Mouse (Mus musculus) CH12.LX (cell line): Measurements from ENCODE around the gene Tm4sf1. TPM values are rescaled to one million over a fixed set of nuclear protein-coding genes. Genes with fewer than 3 reads are reported as not detected.

Experiments
- DNase-seq: peaks from one replicate; pipeline ENCODE4 v3.0.0-alpha.2; 2013; ENCODE audit errors: extremely low read depth
- H3K27ac ChIP-seq: 2 replicates; pipeline ENCODE4 v1.5.1; 2012; ENCODE audit warnings: low read depth, mild to moderate bottlenecking, control low read depth, moderate library complexity; ENCODE audit not compliant: insufficient read depth
- H3K27me3 ChIP-seq: replicated peaks from 2 replicates; pipeline ENCODE3; 2012; ENCODE audit warnings: inconsistent platforms
- H3K36me3 ChIP-seq, 2 experiments: replicated peaks in 1 of 2; 2 replicates each; pipeline versions ENCODE3 to v1.6.1; 2012; ENCODE audit warnings: inconsistent platforms in 1 of 2, low read length in 1 of 2, mild to moderate bottlenecking in 1 of 2, mixed read lengths in 1 of 2, moderate library complexity in 1 of 2; ENCODE audit not compliant: control insufficient read depth in 1 of 2, insufficient read depth in 1 of 2
- H3K4me1 ChIP-seq, 2 experiments: 2 replicates each; pipeline ENCODE4 v1.6.1; 2012; ENCODE audit warnings: inconsistent platforms in 1 of 2, moderate library complexity in 1 of 2; ENCODE audit not compliant: insufficient read depth in 2 of 2, control insufficient read depth in 1 of 2
- H3K4me2 ChIP-seq: 2 replicates; pipeline ENCODE4 v1.6.1; 2012; ENCODE audit warnings: low read depth, mild to moderate bottlenecking, control low read depth; ENCODE audit not compliant: poor library complexity, insufficient read depth, severe bottlenecking
- H3K4me3 ChIP-seq, 3 experiments: fragments of 150-350 bp in 1 of 3; sonication (generic) in 1 of 3; replicated peaks in 1 of 3; 2 replicates each; pipeline versions ENCODE3 to v1.5.1; 2011 to 2012; ENCODE audit warnings: low read depth in 2 of 3, low read length in 2 of 3, mild to moderate bottlenecking in 2 of 3, moderate library complexity in 2 of 3, control low read depth in 1 of 3, improper control_type of control experiment in 1 of 3, inconsistent platforms in 1 of 3, mixed read lengths in 1 of 3; ENCODE audit not compliant: poor library complexity in 1 of 3
- H3K79me2 ChIP-seq: replicated peaks from 2 replicates; pipeline ENCODE4 v1.6.1; 2012; ENCODE audit warnings: mild to moderate bottlenecking, moderate library complexity; ENCODE audit not compliant: control insufficient read depth, poor library complexity, insufficient read depth, severe bottlenecking; ENCODE audit errors: extremely low read depth
- H3K9ac ChIP-seq: 2 replicates; pipeline ENCODE4 v1.6.1; 2012; ENCODE audit warnings: low read depth, mild to moderate bottlenecking, control low read depth, moderate library complexity; ENCODE audit not compliant: insufficient read depth
- H3K9me3 ChIP-seq: replicated peaks from 2 replicates; pipeline ENCODE3; 2012; ENCODE audit warnings: low read length, inconsistent platforms, mixed read lengths
- CHD1 ChIP-seq: IDR thresholded peaks from 2 replicates; pipeline ENCODE4 v1.6.1; 2012; ENCODE audit warnings: low read depth, low read length, improper control_type of control experiment, inconsistent platforms
- CHD2 ChIP-seq: IDR thresholded peaks from 2 replicates; pipeline ENCODE4 v1.6.1; 2011; ENCODE audit warnings: low read length, improper control_type of control experiment
- CTCF ChIP-seq, 2 experiments: IDR thresholded peaks in 1 of 2; conservative IDR thresholded peaks in 1 of 2; 2 replicates each; pipeline ENCODE4 v1.5.1; 2011 to 2012; ENCODE audit warnings: low read depth in 2 of 2, low read length in 2 of 2, improper control_type of control experiment in 1 of 2, inconsistent platforms in 1 of 2, mild to moderate bottlenecking in 1 of 2, moderate library complexity in 1 of 2
- E2F4 ChIP-seq: IDR thresholded peaks from 2 replicates; pipeline ENCODE4 v1.6.1; 2011; ENCODE audit warnings: low read depth, low read length, improper control_type of control experiment; ENCODE audit not compliant: insufficient replicate concordance
- EP300 ChIP-seq: IDR thresholded peaks from 2 replicates; pipeline ENCODE4 v1.6.1; 2011; ENCODE audit warnings: low read length, improper control_type of control experiment
- ETS1 ChIP-seq: conservative IDR thresholded peaks from 2 replicates; pipeline ENCODE4 v1.6.1; 2012; ENCODE audit warnings: low read depth, mild to moderate bottlenecking, inconsistent platforms, low read length, improper control_type of control experiment, moderate library complexity
- GABPA ChIP-seq: IDR thresholded peaks from 2 replicates; pipeline ENCODE4 v1.6.1; 2012; ENCODE audit warnings: low read depth, low read length, improper control_type of control experiment, inconsistent platforms; ENCODE audit not compliant: insufficient replicate concordance
- IRF4 ChIP-seq: IDR thresholded peaks from 2 replicates; pipeline ENCODE4 v1.6.1; 2014; ENCODE audit warnings: low read depth, mild to moderate bottlenecking, inconsistent platforms, low read length, improper control_type of control experiment
- JUN ChIP-seq: IDR thresholded peaks from 2 replicates; pipeline ENCODE4 v1.6.1; 2011; ENCODE audit warnings: low read depth, mild to moderate bottlenecking, low read length, improper control_type of control experiment, moderate library complexity; ENCODE audit not compliant: insufficient read depth
- KAT2A ChIP-seq: IDR thresholded peaks from 2 replicates; pipeline ENCODE4 v1.6.1; 2012; ENCODE audit warnings: low read length, improper control_type of control experiment, inconsistent platforms; ENCODE audit not compliant: insufficient replicate concordance
- MAFK ChIP-seq: IDR thresholded peaks from 2 replicates; pipeline ENCODE4 v1.6.1; 2011; ENCODE audit warnings: low read length, improper control_type of control experiment; ENCODE audit not compliant: insufficient replicate concordance
- MAX ChIP-seq: IDR thresholded peaks from 2 replicates; pipeline ENCODE4 v1.6.1; 2011; ENCODE audit warnings: low read length, improper control_type of control experiment
- MAZ ChIP-seq: IDR thresholded peaks from 2 replicates; pipeline ENCODE4 v1.6.1; 2012; ENCODE audit warnings: low read depth, mild to moderate bottlenecking, inconsistent platforms, low read length, improper control_type of control experiment, moderate library complexity
- MEF2A ChIP-seq: IDR thresholded peaks from 2 replicates; pipeline ENCODE4 v1.6.1; 2014; ENCODE audit warnings: low read depth, mild to moderate bottlenecking, inconsistent platforms, low read length, improper control_type of control experiment, borderline replicate concordance
- MXI1 ChIP-seq: IDR thresholded peaks from 2 replicates; pipeline ENCODE4 v1.6.1; 2011; ENCODE audit warnings: mild to moderate bottlenecking, low read depth, low read length, improper control_type of control experiment
- NELFE ChIP-seq: IDR thresholded peaks from 2 replicates; pipeline ENCODE4 v1.6.1; 2011; ENCODE audit warnings: low read depth, low read length, improper control_type of control experiment
- PAX5 ChIP-seq: IDR thresholded peaks from 2 replicates; pipeline ENCODE4 v1.6.1; 2012; ENCODE audit warnings: low read length, inconsistent platforms, mixed read lengths
- POLR2A ChIP-seq: IDR thresholded peaks from 2 replicates; pipeline ENCODE4 v1.6.1; 2011; ENCODE audit warnings: low read depth, mild to moderate bottlenecking, improper control_type of control experiment, low read length
- POLR2AphosphoS2 ChIP-seq: IDR thresholded peaks from 2 replicates; pipeline ENCODE4 v1.6.1; 2011; ENCODE audit warnings: low read depth, low read length, improper control_type of control experiment
- RAD21 ChIP-seq: IDR thresholded peaks from 2 replicates; pipeline ENCODE4 v1.6.1; 2011; ENCODE audit warnings: low read depth, mild to moderate bottlenecking, low read length, improper control_type of control experiment, moderate library complexity
- RCOR1 ChIP-seq: conservative IDR thresholded peaks from 2 replicates; pipeline ENCODE4 v1.6.1; 2012; ENCODE audit warnings: low read depth, mild to moderate bottlenecking, inconsistent platforms, low read length, improper control_type of control experiment
- SMC3 ChIP-seq: IDR thresholded peaks from 2 replicates; pipeline ENCODE4 v1.6.1; 2011; ENCODE audit warnings: low read depth, low read length, improper control_type of control experiment
- TBP ChIP-seq: conservative IDR thresholded peaks from 2 replicates; pipeline ENCODE4 v1.6.1; 2011; ENCODE audit warnings: low read depth, low read length, improper control_type of control experiment
- USF2 ChIP-seq: conservative IDR thresholded peaks from 2 replicates; pipeline ENCODE4 v1.6.1; 2011; ENCODE audit warnings: low read depth, low read length, improper control_type of control experiment
- ZKSCAN1 ChIP-seq: IDR thresholded peaks from 2 replicates; pipeline ENCODE4 v1.6.1; 2012; ENCODE audit warnings: low read depth, inconsistent platforms, low read length, improper control_type of control experiment, borderline replicate concordance
- ZMIZ1 ChIP-seq: IDR thresholded peaks from 2 replicates; pipeline ENCODE4 v1.6.1; 2012; ENCODE audit warnings: low read depth, mild to moderate bottlenecking, inconsistent platforms, low read length, improper control_type of control experiment
- ZNF384 ChIP-seq: IDR thresholded peaks from 2 replicates; pipeline ENCODE4 v1.6.1; 2012; ENCODE audit warnings: low read depth, low read length, improper control_type of control experiment, inconsistent platforms
- dilution Hi-C: fragments of 300-500 bp; cut with MboI; formaldehyde crosslinking; loops from 2 replicates; pipeline ENCODE4 v1.14.3; 2020; ENCODE audit warnings: low sequenced_read_pairs; ENCODE audit not compliant: extremely low pct_unique_long_range_greater_than_20kb, extremely low pct_ligation_motif_present
- in situ Hi-C: fragments of 300-500 bp; cut with MboI; formaldehyde crosslinking; loops from 3 replicates; pipeline ENCODE4 v1.14.3; 2019; ENCODE audit warnings: low sequenced_read_pairs, low pct_ligation_motif_present, low pct_unique_long_range_greater_than_20kb, mixed read lengths
- polyA plus RNA-seq: library from polyadenylated mRNA; unstranded; fragments of >175 nt; gene quantifications from 2 replicates; pipeline ENCODE4 v1.2.1, GENCODE M21; 2012; ENCODE audit warnings: low read depth; ENCODE audit not compliant: insufficient read length
- total RNA-seq, 2 experiments: library from RNA; depleted of rRNA; stranded (reverse); fragments of 300-350 nt in 1 of 2; fragments of >200 nt in 1 of 2; gene quantifications; 2 replicates each; pipeline ENCODE4 v1.2.3; 2012 to 2014

Gene Tm4sf1
- total and polyA plus RNA-seq, 3 experiments: not detected

- DNase-seq: no peak
- Histone ChIP-seq H3K4me1 (peaks cover 0 to 2% of the 10 kb centered on the region in 2 experiments; a peak in 1 of 4 replicates), H3K9me3 (no peaks in the 10 kb centered on the region), H3K4me3 (no peak overlapping the region), H3K36me3 (no peaks in the 10 kb centered on the region), H3K27me3 (no peaks in the 10 kb centered on the region), H3K79me2 (no peaks in the 10 kb centered on the region), H3K9ac (no peak overlapping the region), H3K4me2 (no peak overlapping the region), H3K27ac (no peak overlapping the region)
- TF ChIP-seq IRF4 (no peak), POLR2A (no peak), CHD1 (no peak), RCOR1 (no peak), CHD2 (no peak), SMC3 (no peak), USF2 (no peak), POLR2AphosphoS2 (no peak), PAX5 (no peak), CTCF (conservative IDR thresholded peaks at IDR 0.05 in 1 of 2, IDR thresholded peaks at IDR 0.05 in 1 of 2; ENCODE audit: low read depth in 2 of 2, low read length in 2 of 2) (no peak), KAT2A (no peak), TBP (no peak), NELFE (no peak), ZNF384 (no peak), GABPA (no peak), ZKSCAN1 (no peak), MAX (no peak), ETS1 (no peak), RAD21 (no peak)
- in situ Hi-C loops (no loop called here), dilution Hi-C loops (no loop called here)
These were observed 25.0 kb downstream of the Tm4sf1 start for GRCm38 (mm10) chr3:57276821-57277220.

DNA sequence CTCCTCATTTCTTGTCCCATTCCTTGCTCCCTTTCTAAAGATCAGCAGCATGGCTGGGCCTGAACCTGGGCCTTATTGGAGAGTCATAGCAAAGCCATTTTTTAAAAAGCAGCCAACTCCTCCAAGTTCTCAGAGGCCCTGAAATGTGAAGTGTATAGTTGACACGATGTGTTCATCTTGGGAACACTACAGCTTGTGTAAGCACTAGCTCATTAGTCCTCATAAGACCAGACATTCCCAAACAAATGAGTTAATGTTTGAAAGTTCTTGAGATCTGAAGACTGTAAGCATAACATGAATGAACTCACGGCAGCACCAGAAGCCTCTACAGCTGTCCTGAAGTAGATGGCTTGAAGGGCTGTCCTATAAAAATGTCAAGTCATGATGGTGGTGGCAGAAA is 32.8 kb downstream of the Tm4sf1 start:
- H3K4me1 ChIP-seq: no peaks in the 10 kb centered on the region
- H3K36me3 ChIP-seq: no peaks in the 10 kb centered on the region
- no peak overlapping the region for H3K4me3 ChIP-seq
- H3K4me2 ChIP-seq: no peak overlapping the region
- H3K27me3 ChIP-seq: no peaks in the 10 kb centered on the region
- H3K9ac ChIP-seq: no peak overlapping the region
- in situ Hi-C loops: loop anchor here (10.0 to 25.0 kb wide), 2 partner anchors 166 to 343 kb away; no protein-coding TSS in a partner anchor
- dilution Hi-C loops: no loop called here
- no peak for DNase-seq
- no peak for TF ChIP-seq ZNF384
- no peak for TF ChIP-seq USF2
- no peak for TF ChIP-seq EP300
- no peak for TF ChIP-seq RCOR1
- TF ChIP-seq POLR2AphosphoS2: no peak
- no peak for TF ChIP-seq MAZ
- TF ChIP-seq MAFK: no peak
- TF ChIP-seq MEF2A: no peak
- TF ChIP-seq NELFE: no peak
- no peak for TF ChIP-seq MXI1
- TF ChIP-seq RAD21: no peak
- TF ChIP-seq JUN: no peak
- no peak for TF ChIP-seq SMC3
- TF ChIP-seq E2F4: no peak
- no peak for TF ChIP-seq ZMIZ1
- H3K27ac ChIP-seq: no peak overlapping the region
- H3K9me3 ChIP-seq: no peaks in the 10 kb centered on the region
- H3K79me2 ChIP-seq: no peaks in the 10 kb centered on the region
